Mouse (Mus musculus) testis, adult 10 weeks (tissue): ENCODE data around the gene Gm17364. TPM values are rescaled to one million over a fixed set of nuclear protein-coding genes. Genes with fewer than 3 reads are reported as not detected.

Experiments
- polyA plus RNA-seq: library from polyadenylated mRNA; stranded (reverse); fragments of 350-450 nt; fragmentation: Illumina TruSeq; extraction: RNeasy Lipid Tissue Mini Kit (QIAGEN cat#74804); gene quantifications from one replicate; pipeline ENCODE4 v1.2.3, GENCODE M21; 2014; ENCODE audit warnings: low read depth, low replicate concordance

Gm17364 gene
- not detected for polyA plus RNA-seq

DNA sequence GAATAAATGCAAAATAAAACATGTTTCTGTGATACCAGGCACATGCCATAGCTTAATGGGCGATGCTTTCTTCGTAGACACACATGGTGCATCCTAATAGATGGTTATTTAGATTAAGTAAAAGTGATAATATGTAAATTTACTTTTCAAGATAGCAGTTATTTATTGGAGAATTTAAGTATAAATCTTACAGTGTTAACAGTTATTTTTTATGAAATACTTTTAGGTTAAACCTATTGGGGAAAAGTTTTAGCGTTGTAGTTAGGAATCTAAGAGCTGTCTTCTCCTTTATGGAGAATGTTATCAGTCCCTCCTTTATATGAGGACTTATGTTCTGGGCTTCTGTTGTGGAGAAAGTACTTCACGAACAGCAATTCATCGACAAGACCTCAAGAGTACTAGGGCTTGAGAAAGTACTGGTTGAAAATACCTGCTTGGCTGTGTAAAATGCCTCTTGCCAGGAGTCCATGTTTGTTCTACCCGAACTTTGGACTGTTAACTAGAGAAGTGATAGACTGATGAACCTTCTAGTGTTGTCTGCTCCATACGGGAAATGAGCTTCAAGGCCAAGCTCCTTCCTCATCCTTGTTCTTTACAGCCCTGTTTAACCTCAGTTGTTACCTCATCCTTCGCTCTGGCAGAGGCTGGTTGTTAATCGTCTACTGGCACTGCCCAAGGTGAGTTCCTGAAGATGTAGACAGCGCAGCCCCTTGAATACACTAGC is at the start of gene Gm17364:
Gene Gm17364, minus strand, starts transcription at position 51 of the 724 bp plus-strand sequence.

GRCm38 (mm10) chr13:41249538-41250317 is 24.0 kb downstream of the Gm17364 start, which contains the start of gene Smim13:
Gene Smim13 (plus strand): TSS chr13:41249844.

Other genes starting within 250 kb of the Gm17364 start
- 262 TPM for gene Mak, start 194.3 kb downstream of the Gm17364 start, polyA plus RNA-seq
- gene Gcm2, start 162.9 kb downstream of the Gm17364 start, polyA plus RNA-seq, result not detected
- gene Sycp2l, start 159.7 kb downstream of the Gm17364 start, polyA plus RNA-seq, result 0.48 TPM
- gene Elovl2, start 53.6 kb downstream of the Gm17364 start, polyA plus RNA-seq, result 224 TPM
- gene Smim13, start 24.1 kb downstream of the Gm17364 start, polyA plus RNA-seq, result 77.3 TPM
- gene Nedd9, start 213.4 kb upstream of the Gm17364 start, polyA plus RNA-seq, result 2.3 TPM